Mouse (Mus musculus) ovary, postnatal 14 days (tissue): ENCODE measurements at regions not wholly inside any gene's neighbourhood (a gene's known extent, or its start where the extent isn't known, plus 50 kb on each side); places are given as distances from the start of the nearest gene placed in this dataset.

Experiments
- DNase-seq: peaks from one replicate; pipeline ENCODE4 v3.0.0; 2022; ENCODE audit warnings: low spot score

- no peak for DNase-seq
Measured at GRCm38 (mm10) chr8:26287665-26288064, 168.3 kb downstream of the Gm45692 start.

- DNase-seq, result no peak
Measured at GRCm38 (mm10) chr8:26288163-26288562, 168.8 kb downstream of the Gm45692 start.

- DNase-seq, result no peak
Measured at GRCm38 (mm10) chr8:26298066-26298804, 178.9 kb downstream of the Gm45692 start.

GRCm38 (mm10) chr8:26300246-26300645, 180.9 kb downstream of the Gm45692 start:
- DNase-seq, result no peak

- DNase-seq, result no peak
Measured at GRCm38 (mm10) chr8:26301961-26302360, 182.6 kb downstream of the Gm45692 start.

GRCm38 (mm10) chr8:26304566-26304965, 185.2 kb downstream of the Gm45692 start:
- no peak for DNase-seq

GRCm38 (mm10) chr8:26305061-26305879, 185.9 kb downstream of the Gm45692 start:
- no peak for DNase-seq

GRCm38 (mm10) chr8:26308121-26308641, 188.8 kb downstream of the Gm45692 start:
- no peak for DNase-seq

GRCm38 (mm10) chr8:26309764-26310163, 190.4 kb downstream of the Gm45692 start:
- no peak for DNase-seq

GRCm38 (mm10) chr8:26323606-26324350, 204.4 kb downstream of the Gm45692 start:
- no peak for DNase-seq

GRCm38 (mm10) chr8:26324606-26325005, 205.3 kb downstream of the Gm45692 start:
- DNase-seq, result no peak

GRCm38 (mm10) chr8:26329813-26330212, 210.5 kb downstream of the Gm45692 start:
- no peak for DNase-seq

- DNase-seq, result no peak
Measured at GRCm38 (mm10) chr8:26336906-26337650, 217.7 kb downstream of the Gm45692 start.

- DNase-seq, result peak; percentile 54
Measured at GRCm38 (mm10) chr8:26345078-26345477, 225.7 kb downstream of the Gm45692 start.

- no peak for DNase-seq
Measured at GRCm38 (mm10) chr8:26349231-26349630, 229.9 kb downstream of the Gm45692 start.

GRCm38 (mm10) chr8:26349854-26350253, 230.5 kb downstream of the Gm45692 start:
- no peak for DNase-seq

GRCm38 (mm10) chr8:26350616-26351015, 231.3 kb downstream of the Gm45692 start:
- DNase-seq, result no peak

GRCm38 (mm10) chr8:26351643-26352540, 232.6 kb downstream of the Gm45692 start:
- DNase-seq, result peak; percentile 56

GRCm38 (mm10) chr8:26352541-26353010, 233.2 kb downstream of the Gm45692 start:
- peak; percentile 68 for DNase-seq

GRCm38 (mm10) chr8:26353476-26353875, 234.1 kb downstream of the Gm45692 start:
- no peak for DNase-seq
